Mouse (Mus musculus): ENCODE measurements at regions not wholly inside any gene's neighbourhood (a gene's known extent, or its start where the extent isn't known, plus 50 kb on each side); places are given as distances from the start of the nearest gene placed in this dataset.
A peak's percentile ranks its signal among the peaks of the same experiment; 100 is the strongest.

DNA sequence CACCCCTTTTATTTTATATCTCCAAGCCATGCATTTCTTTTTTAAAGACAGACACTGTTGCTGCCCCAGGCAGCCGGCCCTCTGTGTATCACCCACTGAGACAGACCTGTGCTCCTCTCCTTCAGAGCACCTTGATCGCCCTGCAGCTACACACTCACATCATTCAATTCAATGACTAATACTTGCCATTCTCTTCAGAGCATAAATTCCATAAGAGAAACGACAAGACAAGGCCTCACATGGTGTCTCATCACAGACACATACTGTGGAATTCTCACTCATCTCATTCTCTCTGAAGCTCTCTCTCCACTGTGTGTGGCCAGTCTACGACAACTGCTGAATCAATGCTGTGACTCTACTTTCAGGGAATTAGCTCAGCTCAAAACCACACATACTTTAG lies 94.6 kb upstream of the 4933412E24Rik start:
- ATAC-seq (ENCODE audit: poor library complexity, severe bottlenecking) = no peak

DNA sequence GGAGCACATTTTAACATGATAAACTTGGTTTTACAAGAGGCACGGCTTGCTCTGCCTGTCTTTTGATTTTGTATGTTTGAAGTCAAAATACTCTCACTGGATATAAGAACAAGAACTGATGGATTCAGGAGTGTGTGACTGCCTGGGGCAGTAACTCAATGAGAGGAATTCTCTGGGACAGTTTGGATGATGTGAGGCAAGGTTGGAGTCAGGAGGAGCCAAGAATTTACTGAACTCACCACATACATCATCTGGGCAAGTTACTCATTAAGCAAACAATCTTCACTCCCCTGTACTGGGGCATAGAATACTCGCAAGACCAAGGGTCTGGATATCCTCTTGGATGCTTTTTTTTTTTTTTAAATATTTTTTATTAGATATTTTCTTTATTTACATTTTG lies 87.7 kb upstream of the 4933412E24Rik start:
- no peak for ATAC-seq (ENCODE audit: poor library complexity, severe bottlenecking)

DNA sequence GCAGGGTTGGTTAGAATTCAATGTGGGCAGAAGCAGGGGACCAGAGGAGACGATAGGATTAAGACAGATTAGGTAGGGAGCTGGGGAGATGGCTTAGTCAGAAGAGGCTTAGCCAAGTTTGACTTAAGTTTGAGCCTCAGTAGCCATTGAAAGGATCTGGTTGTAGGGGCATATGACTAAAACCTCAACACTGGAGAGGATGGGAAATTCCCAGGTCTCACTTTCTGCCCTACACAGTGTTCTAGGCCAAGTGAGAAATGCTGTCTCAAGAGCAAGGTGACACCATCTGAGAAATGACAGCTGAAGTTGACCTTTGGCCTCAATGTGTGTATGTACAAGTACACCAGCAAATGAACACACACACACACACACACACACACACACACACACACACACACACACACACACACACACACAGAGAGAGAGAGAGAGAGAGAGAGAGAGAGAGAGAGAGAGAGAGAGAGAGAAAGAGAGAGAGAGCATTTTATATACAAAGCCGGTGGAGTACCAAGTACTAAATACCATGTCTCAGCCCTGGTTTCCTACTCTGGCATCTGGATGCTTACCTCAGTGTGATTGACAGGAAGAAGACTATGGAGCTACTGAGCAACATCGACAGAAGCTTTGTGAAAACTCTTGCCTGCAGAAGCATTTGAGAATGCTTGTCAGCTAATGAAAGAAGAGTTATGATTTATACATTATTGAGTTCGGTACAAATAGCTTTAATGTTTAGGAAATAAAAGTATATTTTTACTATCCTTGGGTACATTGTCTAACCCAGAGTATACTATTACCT lies 85.3 kb upstream of the 4933412E24Rik start:
- no peak for ATAC-seq (ENCODE audit: poor library complexity, severe bottlenecking)

DNA sequence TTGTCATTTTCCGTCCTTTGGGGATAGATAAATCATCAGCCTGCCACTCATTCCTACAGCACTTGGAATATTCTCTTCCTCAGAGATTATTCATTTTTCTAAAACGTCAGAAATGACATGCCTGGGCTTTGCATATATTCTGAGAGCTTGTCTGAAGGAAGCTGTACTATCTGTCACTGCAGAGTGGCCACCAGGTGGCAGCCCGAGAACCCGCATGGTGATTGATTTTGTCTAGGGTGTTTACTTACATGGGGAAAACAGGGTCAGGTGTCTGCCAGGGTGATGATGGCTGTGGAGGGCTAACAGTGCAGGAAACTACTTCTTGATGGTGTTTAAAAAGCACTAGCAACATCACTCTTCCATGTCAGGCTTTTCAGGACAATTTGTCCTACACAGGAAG lies 80.7 kb upstream of the 4933412E24Rik start:
- ATAC-seq (ENCODE audit: poor library complexity, severe bottlenecking) = peak; percentile 30; the same call in 1 of the 2 replicates

DNA sequence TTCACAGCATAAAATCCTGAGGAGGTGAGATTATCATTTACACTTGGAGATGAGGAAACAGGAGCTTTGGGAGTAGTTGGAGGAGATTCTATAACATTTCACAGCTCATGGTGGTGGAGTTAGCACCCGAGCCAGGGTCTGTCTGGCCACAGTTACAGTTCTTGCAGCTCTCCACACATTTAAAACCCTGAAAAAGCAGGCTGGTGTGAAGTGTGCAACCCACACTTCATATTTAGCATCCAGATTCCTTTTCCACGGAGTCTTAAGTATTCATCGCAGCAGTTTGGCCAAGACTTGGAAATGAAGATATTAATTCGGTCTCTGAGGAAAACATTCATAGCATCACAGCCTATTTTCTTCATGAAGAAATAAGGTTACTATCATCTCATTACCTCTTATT lies 79.7 kb upstream of the 4933412E24Rik start:
- ATAC-seq (ENCODE audit: poor library complexity, severe bottlenecking) = no peak

DNA sequence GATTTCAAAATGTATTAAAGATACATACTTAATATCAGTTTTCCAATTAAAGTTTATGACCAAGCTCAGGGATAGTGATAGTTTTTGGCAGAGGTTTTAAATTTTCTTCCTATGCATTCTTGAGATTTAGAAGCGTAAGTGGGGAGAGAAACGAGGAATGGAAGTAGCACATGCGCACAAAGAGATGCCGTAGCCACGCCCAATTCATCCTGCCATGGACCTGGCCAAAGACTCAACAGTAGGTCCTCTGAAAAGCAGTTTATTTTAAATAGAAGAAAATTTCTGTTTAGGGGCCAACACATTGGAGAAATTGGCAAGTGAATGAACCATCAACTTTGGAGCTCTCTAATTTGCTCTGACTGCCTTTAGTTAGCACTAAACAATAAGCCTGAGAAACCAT lies 73.5 kb upstream of the 4933412E24Rik start:
- ATAC-seq (ENCODE audit: poor library complexity, severe bottlenecking) = no peak

DNA sequence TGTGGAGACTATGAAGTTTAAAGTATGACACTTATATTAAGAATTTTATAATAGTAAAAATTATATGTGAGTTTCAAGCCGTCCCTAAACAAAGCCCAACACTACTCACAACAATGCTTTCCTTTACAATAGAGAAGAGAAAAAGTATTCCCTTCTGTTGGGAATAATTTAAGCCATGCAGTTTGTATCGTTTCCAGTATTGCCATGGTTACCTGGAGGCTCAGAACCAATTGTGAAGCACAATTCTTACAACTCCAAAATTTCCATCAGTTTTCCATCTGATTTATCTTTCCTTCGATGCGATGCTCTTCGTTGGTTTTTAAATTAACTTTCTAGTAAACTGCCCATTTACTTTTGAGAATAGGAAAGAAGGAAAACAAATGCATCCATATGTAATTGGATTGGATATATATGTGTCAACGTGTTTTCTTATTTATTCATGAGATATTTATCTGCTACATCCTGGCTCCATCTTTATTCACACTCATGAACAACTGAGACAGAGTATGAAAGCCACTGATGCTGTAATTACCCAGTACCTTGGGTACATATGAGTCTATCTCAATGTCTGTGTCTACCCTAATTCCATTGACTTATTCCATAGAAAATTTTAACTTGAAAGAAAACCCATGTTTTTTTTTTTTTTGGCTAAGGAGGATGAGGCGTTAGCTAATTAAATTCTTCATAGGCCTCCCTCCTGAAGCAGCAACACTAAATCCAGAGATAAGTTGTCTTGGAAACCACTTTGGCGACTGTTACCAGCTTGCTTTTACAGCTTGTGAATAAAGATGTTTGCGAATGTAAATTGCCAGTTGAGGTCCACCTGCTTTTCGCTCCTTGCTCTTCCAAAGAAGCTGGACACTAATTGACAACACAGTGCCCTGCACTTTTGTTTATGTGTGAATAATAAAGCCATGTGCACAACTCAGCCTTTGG lies 72.8 kb upstream of the 4933412E24Rik start:
- no peak for ATAC-seq (ENCODE audit: poor library complexity, severe bottlenecking)

All from megakaryocyte, adult 5-6 weeks (primary cell).